Mouse (Mus musculus) forebrain, embryonic 14.5 days (tissue): ENCODE results near the gene AL731706.2. TPM values are rescaled to one million over a fixed set of nuclear protein-coding genes. Genes with fewer than 3 reads are reported as not detected.
A peak's percentile ranks its signal among the peaks of the same experiment; 100 is the strongest.
"Not testable (repeated sequence)": the region's sequence is repeated elsewhere in the genome, so short reads cannot be mapped to it uniquely, and the experiment has no call there.

Experiments used
- ATAC-seq: fragments of 200-750 bp; cut with Nextera tagmentation; 2 replicates; pipeline ENCODE4 v1.8.0; 2017; ENCODE audit warnings: mild to moderate bottlenecking, moderate library complexity
- DNase-seq: peaks from one replicate; pipeline ENCODE4 v3.0.0-alpha.2; 2015; ENCODE audit warnings: low spot score
- H3K27ac ChIP-seq: fragments of 300-500 bp; sonication (generic); 2 replicates; pipeline ENCODE4 v1.5.1; 2014; ENCODE audit warnings: low read depth, mild to moderate bottlenecking, control low read depth, low read length, moderate library complexity
- H3K27me3 ChIP-seq: fragments of 300-500 bp; sonication (generic); replicated peaks from 2 replicates; pipeline ENCODE4 v1.6.1; 2014; ENCODE audit warnings: low read length, control low read depth, mixed read lengths; ENCODE audit not compliant: control insufficient read depth, insufficient read depth
- H3K36me3 ChIP-seq: fragments of 300-500 bp; sonication (generic); 2 replicates; pipeline ENCODE4 v1.6.1; 2014; ENCODE audit warnings: low read length, control low read depth; ENCODE audit not compliant: control insufficient read depth, insufficient read depth
- H3K4me1 ChIP-seq: fragments of 300-500 bp; sonication (generic); 2 replicates; pipeline ENCODE4 v1.6.1; 2014; ENCODE audit warnings: antibody characterized with exemption, low read length, control low read depth; ENCODE audit not compliant: control insufficient read depth, insufficient read depth
- H3K4me2 ChIP-seq: fragments of 300-500 bp; sonication (generic); 2 replicates; pipeline ENCODE4 v1.6.1; 2014; ENCODE audit warnings: mild to moderate bottlenecking, control low read depth, low read length
- H3K4me3 ChIP-seq: fragments of 300-500 bp; sonication (generic); 2 replicates; pipeline ENCODE4 v1.5.1; 2014; ENCODE audit warnings: low read depth, low read length, control low read depth
- H3K9ac ChIP-seq: fragments of 300-500 bp; sonication (generic); 2 replicates; pipeline ENCODE4 v1.6.1; 2014; ENCODE audit warnings: mild to moderate bottlenecking, low read length, control low read depth, moderate library complexity
- H3K9me3 ChIP-seq: fragments of 300-500 bp; sonication (generic); replicated peaks from 2 replicates; pipeline ENCODE4 v1.6.1; 2016; ENCODE audit warnings: low read length, control low read depth, mixed read lengths; ENCODE audit not compliant: control insufficient read depth
- WGBS: fragments of 180-500 bp; shearing (Covaris S2); extraction: QIAGEN DNeasy Blood & Tissue Kit; methylation state at CpG from one replicate; pipeline ENCODE4 v1.1.7; 2014; 5-methylcytosine and 5-hydroxymethylcytosine counted together
- polyA plus RNA-seq: library from polyadenylated mRNA; unstranded; fragments of >200 nt; fragmentation: Nextera tagmentation; extraction: Ambion mirVana; gene quantifications from 2 replicates; pipeline ENCODE4 v1.2.1, GENCODE M21; 2014

Gene AL731706.2
- polyA plus RNA-seq, 1 experiment from 2014 or later = 40.2 TPM

DNA sequence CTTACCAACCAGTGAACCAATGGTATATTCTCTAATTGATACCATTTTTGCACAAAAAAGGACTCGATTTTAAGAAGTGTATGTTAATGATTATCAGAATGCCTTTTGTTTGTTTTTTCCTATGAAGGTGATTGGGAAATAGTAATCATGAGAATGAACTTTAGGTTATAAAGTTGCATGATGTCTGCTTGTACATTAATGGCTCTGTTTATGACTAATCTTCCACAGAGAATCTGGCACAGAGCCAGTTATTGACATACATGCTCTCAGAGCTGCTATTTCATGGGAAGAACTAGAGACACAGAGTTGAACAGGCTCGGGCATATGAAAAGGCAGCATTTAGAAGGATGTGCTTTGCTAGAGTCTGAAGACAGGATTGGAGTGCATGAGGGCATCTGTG lies 10.7 kb upstream of the AL731706.2 start:
- Histone ChIP-seq H3K4me2 (no peak overlapping the region), H3K4me3 (no peak overlapping the region), H3K9ac (no peak overlapping the region), H3K27me3 (no peaks in the 10 kb centered on the region), H3K36me3 (no peaks in the 10 kb centered on the region), H3K9me3 (no peaks in the 10 kb centered on the region), H3K4me1 (0 out of 2 replicates have a peak, but pooled peaks cover 3% of the 10 kb centered on the region), H3K27ac (no peak overlapping the region)
- ATAC-seq (no peak), DNase-seq (peak; percentile 30)
- 84% methylated on average over 2 of the region's 2 CpGs for WGBS

DNA sequence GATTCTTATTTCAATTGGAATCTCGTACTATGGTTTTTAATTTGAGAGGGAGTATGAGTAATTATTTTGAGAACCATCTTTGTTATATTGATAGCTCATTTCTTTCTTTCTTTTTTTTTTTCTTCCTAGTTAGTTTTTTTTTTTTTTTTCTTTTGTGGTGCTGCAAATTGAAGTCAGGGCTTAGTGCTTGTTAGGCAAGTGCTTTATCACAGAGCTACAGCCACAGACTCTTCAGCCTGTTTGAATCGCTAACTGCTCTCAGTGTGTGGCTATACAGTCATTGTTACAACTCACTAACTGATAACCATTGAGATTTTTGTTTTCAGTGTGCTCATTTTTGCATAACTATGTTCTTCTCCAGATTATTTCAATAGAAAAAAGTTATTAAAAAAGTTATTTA lies 9.0 kb upstream of the AL731706.2 start:
- no peak overlapping the region for H3K4me3 ChIP-seq
- H3K9me3 ChIP-seq = no peaks in the 10 kb centered on the region
- H3K27me3 ChIP-seq = no peaks in the 10 kb centered on the region
- 15% methylated on average over 2 of the region's 2 CpGs for WGBS
- H3K36me3 ChIP-seq = no peaks in the 10 kb centered on the region
- no peak overlapping the region for H3K9ac ChIP-seq
- no peak overlapping the region for H3K4me2 ChIP-seq
- peaks cover 7% of the 10 kb centered on the region; the same call in 1 of the 2 replicates for H3K4me1 ChIP-seq
- H3K27ac ChIP-seq = no peak overlapping the region
- ATAC-seq (no peak), DNase-seq (no peak)

DNA sequence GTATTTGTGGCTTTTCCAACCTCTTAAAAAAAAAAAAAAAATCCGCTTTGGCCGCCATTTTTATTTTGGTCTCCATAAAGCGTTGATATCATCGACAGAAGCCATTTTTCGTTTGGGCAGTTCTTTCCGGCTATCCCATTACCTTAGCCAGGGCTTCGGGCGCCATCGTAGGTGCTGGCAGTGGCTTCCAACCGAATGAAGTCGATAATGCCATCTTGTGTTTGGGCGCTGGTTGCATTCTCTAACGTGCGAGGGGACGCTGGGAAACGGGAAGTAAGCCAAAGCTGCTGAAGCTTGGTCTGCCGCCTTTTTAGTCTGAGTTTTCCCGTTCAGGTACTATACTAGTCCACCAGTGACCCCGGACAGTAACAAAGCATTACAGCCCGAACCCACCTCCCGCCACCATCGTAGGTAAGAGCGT lies 6.5 kb upstream of the AL731706.2 start:
- peak; percentile 83 for ATAC-seq
- under 1% methylated on average over 23 of the region's 23 CpGs for WGBS

GRCm38 (mm10) chr2:136891068-136891950 lies 5.8 kb upstream of the AL731706.2 start, which contains the start of the genes Slx4ip, AL731706.1 and Mkks:
TSS of gene Slx4ip (plus strand) at chr2:136891218.
TSS of gene AL731706.1 (minus strand) at chr2:136891389.
TSS of gene Mkks (minus strand) at chr2:136891389.
- no peaks in the 10 kb centered on the region for H3K27me3 ChIP-seq
- peak within 1 kb of the TSS; percentile 81 for H3K9ac ChIP-seq
- peak; percentile 97 for ATAC-seq
- peak within 1 kb of the TSS; percentile 48 for H3K4me2 ChIP-seq
- peak within 1 kb of the TSS; percentile 70 for H3K4me3 ChIP-seq
- peak within 1 kb of the TSS; percentile 93 for H3K27ac ChIP-seq
- H3K9me3 ChIP-seq = no peaks in the 10 kb centered on the region
- peaks cover 7% of the 10 kb centered on the region; the same call in 1 of the 2 replicates for H3K4me1 ChIP-seq
- H3K36me3 ChIP-seq = no peaks in the 10 kb centered on the region
- 1% methylated on average over 49 of the region's 49 CpGs for WGBS
- peak; percentile 100 for DNase-seq

More for the DNA sequence above, 6.5 kb upstream of the AL731706.2 start:
- Histone ChIP-seq H3K9ac (peak overlapping the region; percentile 69), H3K36me3 (no peaks in the 10 kb centered on the region), H3K4me3 (peak overlapping the region; percentile 70), H3K27me3 (no peaks in the 10 kb centered on the region), H3K4me1 (peaks cover 7% of the 10 kb centered on the region; the same call in 1 of the 2 replicates), H3K27ac (peak overlapping the region; percentile 93; the same call in 1 of the 2 replicates), H3K9me3 (no peaks in the 10 kb centered on the region), H3K4me2 (peak overlapping the region; percentile 48)
- DNase-seq = peak; percentile 100

DNA sequence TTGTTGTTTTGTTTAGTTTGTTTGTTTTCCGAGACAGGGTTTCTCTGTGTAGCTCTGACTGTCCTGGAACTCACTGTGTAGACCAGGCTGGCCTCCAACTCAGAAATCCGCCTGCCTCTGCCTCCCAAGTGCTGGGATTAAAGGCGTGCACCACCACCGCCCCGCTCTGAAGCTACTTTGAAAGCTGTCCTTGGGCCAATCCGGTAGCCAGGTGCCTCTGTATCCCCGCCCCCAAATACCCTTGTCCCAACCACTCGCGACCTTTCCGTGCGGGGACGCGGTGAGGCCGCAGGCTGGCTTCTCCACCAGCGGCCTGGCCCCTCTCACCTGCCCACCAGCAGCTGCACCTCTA lies 5.2 kb upstream of the AL731706.2 start:
- not testable (repeated sequence) for H3K27me3 ChIP-seq, H3K4me1 ChIP-seq, H3K9me3 ChIP-seq, H3K36me3 ChIP-seq, DNase-seq
- WGBS = 7% methylated on average over 15 of the region's 15 CpGs
- ATAC-seq = peak; percentile 58
- Histone ChIP-seq H3K4me2 (peak overlapping the region; percentile 47), H3K4me3 (peak overlapping the region; percentile 70), H3K9ac (peak overlapping the region; percentile 81), H3K27ac (peak overlapping the region; percentile 93)

DNA sequence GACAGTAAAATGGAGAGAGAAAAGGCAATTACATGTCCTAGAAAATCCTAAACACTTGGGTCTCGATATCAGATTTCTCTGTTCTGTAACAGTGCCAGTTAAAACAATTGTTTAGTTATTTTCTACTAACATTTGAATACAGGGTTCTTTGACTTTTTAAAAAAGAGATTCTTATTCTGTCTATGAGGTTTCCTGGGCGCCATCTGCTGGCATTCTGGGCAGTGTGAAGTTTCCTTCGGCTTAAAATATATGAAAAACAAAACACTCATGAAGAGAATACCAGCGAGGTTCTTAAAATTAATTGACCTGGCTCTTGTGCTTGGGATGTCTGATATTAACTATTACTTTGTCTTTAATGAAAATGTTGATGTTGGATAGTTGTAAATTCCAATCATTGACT lies 1.4 kb upstream of the AL731706.2 start:
- WGBS = 62% methylated on average over 4 of the region's 4 CpGs
- Histone ChIP-seq H3K9me3 (no peaks in the 10 kb centered on the region), H3K27ac (no peak overlapping the region), H3K36me3 (peaks cover 24% of the 10 kb centered on the region; the same call in 1 of the 2 replicates), H3K27me3 (no peaks in the 10 kb centered on the region), H3K4me1 (peaks cover 4% of the 10 kb centered on the region; the same call in 1 of the 2 replicates), H3K9ac (no peak overlapping the region), H3K4me3 (no peak overlapping the region), H3K4me2 (no peak overlapping the region)
- ATAC-seq = no peak
- DNase-seq = peak; percentile 66

- no peaks in the 10 kb centered on the region for H3K27me3 ChIP-seq
- DNase-seq = peak; percentile 39
- H3K4me1 ChIP-seq = peaks cover 12% of the 10 kb centered on the region; the same call in 1 of the 2 replicates
- no peak overlapping the region for H3K9ac ChIP-seq
- no peaks in the 10 kb centered on the region for H3K9me3 ChIP-seq
- WGBS = 3% methylated on average over 5 of the region's 5 CpGs
- no peak overlapping the region for H3K4me2 ChIP-seq
- no peak overlapping the region for H3K4me3 ChIP-seq
- no peaks in the 10 kb centered on the region for H3K36me3 ChIP-seq
- ATAC-seq = peak; percentile 62; the same call in 1 of the 2 replicates
- H3K27ac ChIP-seq = peak overlapping the region; percentile 39; the same call in 1 of the 2 replicates
These were observed 30.7 kb downstream of the AL731706.2 start for GRCm38 (mm10) chr2:136854543-136855388.

GRCm38 (mm10) chr2:136850366-136850765 lies 35.1 kb downstream of the AL731706.2 start:
- no peaks in the 10 kb centered on the region for H3K36me3 ChIP-seq
- peaks cover 12% of the 10 kb centered on the region; the same call in 1 of the 2 replicates for H3K4me1 ChIP-seq
- 80% methylated on average over 3 of the region's 3 CpGs for WGBS
- H3K9me3 ChIP-seq = no peaks in the 10 kb centered on the region
- ATAC-seq (no peak), DNase-seq (no peak)
- H3K9ac ChIP-seq = no peak overlapping the region
- H3K4me3 ChIP-seq = no peak overlapping the region
- H3K27ac ChIP-seq = no peak overlapping the region
- no peaks in the 10 kb centered on the region for H3K27me3 ChIP-seq
- no peak overlapping the region for H3K4me2 ChIP-seq
